Mouse (Mus musculus): ENCODE results near the gene Iyd.

The Iyd gene

DNA sequence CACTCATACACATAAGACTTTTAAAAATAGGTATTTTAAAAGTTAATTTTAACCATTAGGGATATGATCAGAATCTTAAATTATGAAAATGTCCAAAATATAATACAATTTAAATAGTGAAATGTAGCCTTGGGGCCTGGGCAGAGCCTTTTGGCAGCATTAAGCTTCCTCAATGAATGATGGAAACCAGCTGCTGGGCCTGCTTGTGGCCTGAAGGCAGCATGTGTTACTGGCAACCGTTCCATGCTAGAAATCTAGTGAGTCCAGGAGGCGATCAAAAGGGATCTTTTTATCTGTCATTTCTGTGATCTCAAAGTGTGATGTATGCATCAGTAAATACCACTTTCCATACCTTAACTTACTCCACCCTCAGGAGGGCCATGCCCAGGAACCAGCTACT, 9.3 kb downstream of the Iyd start:
- no peak for DNase-seq (ENCODE audit: low spot score in 2 of 2)

GRCm38 (mm10) chr10:3555128-3555527, 15.1 kb downstream of the Iyd start:
- no peak for DNase-seq (ENCODE audit: low spot score in 2 of 2)

GRCm38 (mm10) chr10:3556538-3556937, 16.5 kb downstream of the Iyd start:
- no peak for DNase-seq (ENCODE audit: low spot score in 2 of 2)

GRCm38 (mm10) chr10:3559136-3559535, 19.1 kb downstream of the Iyd start:
- DNase-seq (ENCODE audit: low spot score in 2 of 2) = no peak

DNA sequence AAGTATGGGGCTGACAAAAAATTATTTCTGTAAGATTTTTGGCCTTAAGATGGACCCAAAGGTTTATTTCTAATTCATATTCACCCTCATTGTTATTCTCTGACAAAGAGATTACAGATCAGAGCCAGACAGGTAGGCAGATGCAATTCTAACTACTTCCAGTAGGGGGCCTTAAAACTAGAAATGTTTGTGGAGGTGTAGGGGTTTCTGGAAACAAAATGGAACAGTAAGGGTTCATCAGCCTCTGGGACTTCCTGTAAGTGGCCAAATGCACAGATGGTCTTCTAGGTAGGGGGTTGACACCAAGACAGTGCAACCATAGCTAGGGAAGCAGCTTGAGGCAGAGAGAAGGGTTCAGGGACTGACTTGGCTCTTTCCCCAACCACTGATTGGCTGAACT, 22.1 kb downstream of the Iyd start:
- no peak for DNase-seq (ENCODE audit: low spot score in 2 of 2)

DNA sequence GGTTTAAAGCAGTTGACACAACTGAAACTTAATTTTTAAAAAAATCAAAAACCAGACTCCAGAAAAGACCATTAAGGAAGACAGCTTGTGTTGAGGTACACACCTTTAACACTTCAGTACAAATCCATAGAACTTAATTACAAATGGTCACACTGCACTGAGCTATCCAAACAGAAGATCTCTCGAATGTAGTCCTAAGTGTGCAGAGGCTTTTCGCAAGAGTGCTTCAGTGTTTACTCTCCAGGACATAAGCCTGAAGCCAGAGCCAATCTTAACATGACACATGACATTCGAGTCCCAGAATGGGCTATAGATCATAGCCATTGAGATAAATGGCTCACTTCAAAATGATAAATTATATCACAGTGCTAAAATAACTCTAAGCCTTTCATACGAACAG, 25.1 kb downstream of the Iyd start:
- DNase-seq (ENCODE audit: low spot score in 2 of 2) = no peak

GRCm38 (mm10) chr10:3567821-3568220, 27.8 kb downstream of the Iyd start:
- no peak for DNase-seq (ENCODE audit: low spot score in 2 of 2)

DNA sequence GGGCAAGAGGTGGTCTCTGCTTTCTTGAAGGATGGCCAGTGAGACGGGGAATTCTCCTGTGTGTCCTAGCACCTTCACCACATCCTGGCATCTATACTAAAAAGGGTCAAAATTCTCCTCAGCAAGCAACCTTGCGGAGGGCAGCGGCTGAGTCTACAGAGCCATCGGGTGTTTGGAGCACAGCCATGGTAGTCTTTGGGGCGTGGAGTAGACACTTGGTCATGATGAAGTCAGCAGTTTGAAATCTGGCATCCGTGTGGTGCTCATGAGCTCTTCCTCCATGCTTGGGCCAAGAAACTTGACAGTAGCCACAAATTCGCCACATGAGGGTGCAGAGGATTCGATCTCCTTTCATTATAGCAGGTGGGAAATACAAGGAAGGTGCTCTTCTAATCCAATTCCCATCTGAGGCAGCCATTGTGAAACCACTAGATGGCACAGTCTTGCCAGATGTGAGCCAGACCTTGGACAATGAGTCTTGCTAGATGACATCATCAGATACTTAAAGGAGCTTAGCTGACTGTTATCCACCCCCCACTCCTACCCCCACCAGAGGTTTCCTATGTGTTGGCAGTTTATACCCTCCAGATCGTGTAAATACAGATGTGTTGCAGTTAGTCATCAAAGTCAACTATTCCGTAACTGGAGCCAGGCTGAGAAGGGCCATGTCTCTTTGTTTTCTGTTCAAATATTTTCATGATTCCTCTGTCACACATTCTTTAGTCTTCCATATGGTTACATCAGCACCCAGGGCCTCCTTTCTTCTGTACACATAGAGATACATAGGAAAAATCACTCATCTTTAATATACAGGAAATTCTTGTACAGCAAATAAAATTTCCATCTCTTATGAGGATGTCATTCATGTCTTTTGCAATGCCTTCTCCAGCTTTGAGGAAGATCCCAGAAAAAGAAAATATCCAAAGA, 32.9 kb downstream of the Iyd start:
- no peak for DNase-seq (ENCODE audit: low spot score in 2 of 2)

GRCm38 (mm10) chr10:3573905-3574500, 34.0 kb downstream of the Iyd start:
- peak in 1 of 2 experiments; percentile 15 for DNase-seq (ENCODE audit: low spot score in 2 of 2)

GRCm38 (mm10) chr10:3590632-3591031, 50.6 kb downstream of the Iyd start:
- no peak for DNase-seq (ENCODE audit: low spot score in 2 of 2)

DNA sequence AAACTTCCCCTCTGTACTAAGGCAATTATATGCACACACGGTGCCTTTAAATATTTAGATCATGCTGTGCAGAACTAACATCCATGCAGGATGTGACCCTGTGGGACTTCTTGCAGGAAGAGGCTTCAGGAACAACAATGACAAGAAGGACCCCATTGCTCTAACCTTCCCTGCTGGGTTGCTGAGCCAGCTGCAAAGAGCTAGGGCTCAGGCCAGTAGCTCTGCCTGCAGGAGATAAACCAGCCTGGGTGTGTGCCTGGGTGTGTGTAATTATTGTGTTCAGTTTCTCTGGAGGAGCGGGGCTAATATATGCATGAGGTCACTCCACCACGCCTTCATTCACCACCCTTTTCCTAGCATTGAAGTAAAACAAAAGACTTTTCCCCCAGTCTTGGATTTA, 51.8 kb downstream of the Iyd start:
- DNase-seq (ENCODE audit: low spot score in 2 of 2) = no peak

DNA sequence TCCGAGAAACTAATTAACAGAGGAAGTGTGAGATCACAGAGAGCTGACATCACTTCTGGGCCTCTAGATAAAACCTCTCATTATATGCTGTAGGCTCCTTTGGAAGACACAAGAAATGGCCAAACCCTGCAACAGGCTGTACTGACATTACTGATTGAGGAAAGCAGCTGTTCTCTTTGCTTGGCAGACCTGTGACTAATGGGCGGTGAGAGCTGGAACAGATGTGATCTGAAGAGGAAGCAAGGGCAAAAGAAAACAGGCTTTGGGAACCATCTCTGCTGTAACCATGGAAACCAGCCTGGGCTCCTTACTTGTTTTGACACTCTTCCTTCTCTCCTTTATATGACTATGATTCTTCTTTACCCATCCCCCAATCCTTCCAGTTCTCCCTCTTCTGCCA, 56.7 kb downstream of the Iyd start:
- DNase-seq (ENCODE audit: low spot score in 2 of 2) = no peak

DNA sequence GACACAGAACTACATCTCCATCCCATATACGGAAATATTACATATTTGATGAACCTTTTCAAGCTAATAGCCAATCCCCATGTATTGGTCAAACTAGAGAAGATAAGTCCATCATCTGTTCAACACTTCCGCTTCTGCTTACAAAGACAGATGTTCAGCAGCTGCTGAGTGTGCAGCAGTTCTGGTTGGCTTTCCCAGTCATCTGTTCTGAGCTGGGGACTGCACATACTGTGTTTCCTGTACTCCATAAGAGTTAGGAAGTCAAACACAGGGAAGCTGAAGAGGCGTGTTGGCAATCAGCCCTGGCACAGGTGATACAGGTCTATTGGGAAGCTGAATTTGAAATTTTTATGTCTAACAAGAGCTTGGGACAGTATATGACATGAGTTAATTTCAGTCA, 57.7 kb downstream of the Iyd start:
- no peak for DNase-seq (ENCODE audit: low spot score in 2 of 2)

Measured in spleen, postnatal 4 days (tissue).